ENCODE assay signal across 8 mouse cellular contexts in the genomic region with DNA sequence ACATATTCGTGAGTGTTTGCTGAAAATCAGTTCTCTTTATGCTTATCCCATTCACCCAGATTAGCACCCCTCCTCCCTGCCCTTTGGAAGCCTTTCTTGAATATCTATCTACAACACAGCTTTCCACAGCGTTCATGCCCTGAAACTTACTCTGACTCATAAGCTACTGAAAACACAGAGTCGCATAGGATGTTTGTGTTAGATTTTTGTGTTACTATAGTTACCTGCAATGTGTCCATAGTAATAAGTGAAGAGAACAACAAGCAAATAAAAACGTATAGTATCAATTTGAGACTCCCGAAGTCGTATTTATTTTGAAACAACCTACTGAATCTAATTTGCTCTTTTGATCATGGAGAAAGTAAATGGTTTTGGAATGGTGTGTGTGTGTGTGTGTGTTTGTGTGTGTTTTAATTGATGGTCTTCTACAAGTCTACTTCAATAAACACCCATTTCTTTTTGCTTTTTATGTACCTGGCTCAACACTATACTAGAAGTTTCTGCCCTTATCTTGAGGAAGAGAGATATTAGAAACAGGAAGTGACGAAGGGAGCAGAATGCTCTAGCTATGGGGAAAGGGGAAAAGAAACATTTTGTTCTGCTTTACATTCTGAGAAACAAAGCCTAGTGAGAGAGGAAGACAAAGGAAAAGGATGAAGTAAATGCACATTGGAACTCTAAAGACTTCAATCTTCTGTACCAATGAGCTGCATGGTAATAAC. TPM values are rescaled to one million over a fixed set of nuclear protein-coding genes. Genes with fewer than 3 reads are reported as not detected.
DNase-seq lines count a peak whose midpoint lies in the region; ATAC-seq lines count a peak whose summit lies in the region.

No protein-coding gene starts in this region.

- H3K27me3 ChIP-seq in embryonic facial prominence, embryonic 13.5 days = no peaks in the 10 kb centered on the region
- H3K27me3 ChIP-seq in limb, embryonic 11.5 days (ENCODE audit: control insufficient read depth, insufficient read depth, low read length) = no peaks in the 10 kb centered on the region

- H3K27ac ChIP-seq in embryonic facial prominence, embryonic 13.5 days = peak overlapping the region; percentile 97
- H3K27ac ChIP-seq in limb, embryonic 11.5 days (replicated peaks; ENCODE audit: low read depth, low read length) = no peak overlapping the region

- H3K36me3 ChIP-seq in embryonic facial prominence, embryonic 13.5 days = no peaks in the 10 kb centered on the region
- H3K36me3 ChIP-seq in limb, embryonic 11.5 days (ENCODE audit: control insufficient read depth, insufficient read depth, low read length) = no peaks in the 10 kb centered on the region

- peaks cover 16% of the 10 kb centered on the region for H3K4me1 ChIP-seq in embryonic facial prominence, embryonic 13.5 days
- H3K4me1 ChIP-seq in limb, embryonic 11.5 days (ENCODE audit: control insufficient read depth, insufficient read depth, low read length) = peaks cover 3% of the 10 kb centered on the region

- peak overlapping the region; percentile 67 for H3K4me3 ChIP-seq in embryonic facial prominence, embryonic 13.5 days
- peak overlapping the region; percentile 64 for H3K4me3 ChIP-seq in limb, embryonic 11.5 days (ENCODE audit: low read depth, low read length)

- peak overlapping the region; percentile 65 for H3K4me2 ChIP-seq in embryonic facial prominence, embryonic 13.5 days
- H3K4me2 ChIP-seq in limb, embryonic 11.5 days (ENCODE audit: low read depth, severe bottlenecking) = peak overlapping the region; percentile 46

- peak overlapping the region; percentile 80 for H3K9ac ChIP-seq in embryonic facial prominence, embryonic 13.5 days
- no peak overlapping the region for H3K9ac ChIP-seq in limb, embryonic 11.5 days (ENCODE audit: low read length)

- 45% methylated on average over 7 of the region's 7 CpGs for WGBS in embryonic facial prominence, embryonic 13.5 days
- WGBS in limb, embryonic 11.5 days = 61% methylated on average over 7 of the region's 7 CpGs

- peak; percentile 47 for DNase-seq in adrenal gland, postnatal 10 days
- DNase-seq in adrenal gland, postnatal 25 days = no peak
- peak; percentile 48 for DNase-seq in 3134 (ENCODE audit: extremely low read depth, insufficient read length, low spot score)
- DNase-seq in limb, embryonic 11.5 days (ENCODE audit: low spot score) = no peak
- peak; percentile 31 to 49 for DNase-seq in natural killer cell, adult 2 months (ENCODE audit: low spot score in 2 of 2)
- no peak for DNase-seq in right cerebral cortex, postnatal 14 days
- no peak for DNase-seq in cerebellum, adult 8-10 months

- no peaks in the 10 kb centered on the region for H3K9me3 ChIP-seq in embryonic facial prominence, embryonic 13.5 days
- H3K9me3 ChIP-seq in limb, embryonic 11.5 days (ENCODE audit: control insufficient read depth, low read length) = no peaks in the 10 kb centered on the region

- no peak for ATAC-seq in embryonic facial prominence, embryonic 13.5 days (ENCODE audit: insufficient number of reproducible peaks, insufficient read depth, low FRiP score, low TSS enrichment, low read depth)
- ATAC-seq in limb, embryonic 11.5 days (ENCODE audit: insufficient number of reproducible peaks, low FRiP score, low TSS enrichment, low read depth) = no peak

RNA-seq across cellular contexts. Expression of a gene that starts 5.5 kb away (rescaled TPM):
- 100 to 1,000 TPM; 189 to 306 TPM for total RNA-seq in adrenal gland, postnatal 10 days (2021)
- 524 and 667 TPM in 2 replicates for total RNA-seq in adrenal gland, postnatal 25 days (2021)
- 65.4 and 78.8 TPM in 2 replicates for polyA plus RNA-seq in embryonic facial prominence, embryonic 13.5 days (2015; fragmentation: Nextera tagmentation; extraction: Ambion mirVana)
- 90.8 and 96.0 TPM in 2 replicates for polyA plus RNA-seq in limb, embryonic 11.5 days (2014; fragmentation: Nextera tagmentation; extraction: Ambion mirVana)

Comparison
In these comparisons a context has a peak if more than half of its experiments do, and no peak if none do; other contexts are left out.
1. DNase-seq: peak in adrenal gland, postnatal 10 days (single experiment), 3134 (single experiment) and natural killer cell, adult 2 months (2 of 2); none in adrenal gland, postnatal 25 days (single experiment), limb, embryonic 11.5 days (single experiment), right cerebral cortex, postnatal 14 days (single experiment) and cerebellum, adult 8-10 months (single experiment).